Mouse (Mus musculus) cortical plate, adult 2 months (tissue): ENCODE data around the gene Rgl2.

ENCODE experiments used
- CTCF ChIP-seq: fragments of 200-500 bp; IDR thresholded peaks from 2 replicates; pipeline ENCODE4 v1.5.1; 2011; ENCODE audit warnings: mild to moderate bottlenecking, control low read depth, low read length; ENCODE audit not compliant: insufficient read depth; ENCODE audit errors: extremely low read depth
- POLR2A ChIP-seq: fragments of 200-500 bp; IDR thresholded peaks from 2 replicates; pipeline ENCODE4 v1.6.1; 2011; ENCODE audit warnings: mild to moderate bottlenecking, low read length, control low read depth; ENCODE audit not compliant: insufficient read depth; ENCODE audit errors: extremely low read depth

DNA sequence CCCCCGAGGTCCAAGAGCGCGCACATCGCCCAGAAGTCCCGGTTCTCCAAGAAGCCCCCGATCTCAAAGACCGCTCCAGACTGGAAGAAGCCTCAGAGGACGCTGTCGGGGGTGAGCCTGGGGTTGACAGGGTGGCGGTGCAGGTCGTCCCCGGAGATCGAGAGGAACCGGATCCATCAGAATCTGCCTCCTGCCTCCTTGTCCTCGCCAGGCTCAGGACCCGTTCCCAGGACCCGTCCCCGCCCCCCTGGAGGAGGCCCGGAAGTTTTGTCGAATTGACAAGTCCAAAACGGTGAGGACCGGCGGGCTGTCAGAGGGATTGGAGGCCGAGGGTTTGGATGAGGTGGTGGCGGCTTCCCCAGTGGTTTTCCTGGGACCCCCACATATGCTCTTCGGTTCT lies 11.6 kb downstream of the Rgl2 start:
- no peak for TF ChIP-seq CTCF
- TF ChIP-seq POLR2A = no peak
